ENCODE assay signal across 17 mouse cellular contexts in genomic region chr6:121105726-121106125, GRCm38 (mm10). TPM values are rescaled to one million over a fixed set of nuclear protein-coding genes. Genes with fewer than 3 reads are reported as not detected.
DNase-seq lines count a peak whose midpoint lies in the region; ATAC-seq and TF ChIP-seq lines count a peak whose summit lies in the region.
"Had no signal": no experiment of that assay in that cellular context is flagged by ENCODE, and none has a peak within 500 bp of the region (broad histone marks: within the 10 kb centered on the region; RNA-seq: fewer than 3 reads in every experiment).

No protein-coding gene starts in this region.

- no peak overlapping the region for H3K9ac ChIP-seq in hindbrain, embryonic 16.5 days (ENCODE audit: low read depth, low read length)
- H3K9ac ChIP-seq: embryonic facial prominence, embryonic 15.5 days; hindbrain, embryonic 12.5 days; intestine, embryonic 15.5 days had no signal

- DNase-seq in frontal cortex, postnatal 14 days (ENCODE audit: low spot score in 2 of 2), result no peak
- DNase-seq in hindbrain, embryonic 10.5 days (ENCODE audit: low spot score), result no peak
- DNase-seq in left cerebral cortex, adult 2 months (ENCODE audit: extremely low spot score in 1 of 2, low spot score in 2 of 2), result no peak
- DNase-seq in left cerebral cortex, adult 11 months (ENCODE audit: low spot score), result no peak
- DNase-seq in adrenal gland, adult 2 months, result no peak
- DNase-seq: adrenal gland, postnatal 14 days; cerebellum, adult 2 months; gastrocnemius, postnatal 14 days; heart, postnatal 10 days had no signal

- no peak overlapping the region for H3K4me2 ChIP-seq in hindbrain, embryonic 16.5 days (ENCODE audit: low read length)
- H3K4me2 ChIP-seq: embryonic facial prominence, embryonic 15.5 days; hindbrain, embryonic 12.5 days; intestine, embryonic 15.5 days had no signal

- intact Hi-C loops in left cerebral cortex, adult 2 months (cut with DNase I), result loop anchor here (5.0 kb wide), 1 partner anchor 78 kb away; no protein-coding TSS in a partner anchor

- no peaks in the 10 kb centered on the region for H3K9me3 ChIP-seq in hindbrain, embryonic 10.5 days
- no peaks in the 10 kb centered on the region for H3K9me3 ChIP-seq in hindbrain, embryonic 16.5 days (ENCODE audit: control insufficient read depth, low read length)
- H3K9me3 ChIP-seq: embryonic facial prominence, embryonic 15.5 days; forebrain, embryonic 10.5 days; hindbrain, embryonic 12.5 days; intestine, embryonic 15.5 days had no signal

- H3K27ac ChIP-seq in hindbrain, embryonic 10.5 days, result 0 out of 2 replicates have a peak overlapping the region, but pooled peaks have one; percentile 5
- no peak overlapping the region for H3K27ac ChIP-seq in hindbrain, embryonic 16.5 days (ENCODE audit: low read depth, low read length)
- H3K27ac ChIP-seq in left cerebral cortex, adult 2 months, result peak overlapping the region; percentile 24; the same call in 1 of the 2 replicates
- H3K27ac ChIP-seq: embryonic facial prominence, embryonic 15.5 days; hindbrain, embryonic 12.5 days; intestine, embryonic 15.5 days had no signal

- no peak overlapping the region for H3K4me3 ChIP-seq in hindbrain, embryonic 10.5 days
- no peak overlapping the region for H3K4me3 ChIP-seq in hindbrain, embryonic 16.5 days (ENCODE audit: low read length)
- no peak overlapping the region for H3K4me3 ChIP-seq in left cerebral cortex, adult 2 months
- H3K4me3 ChIP-seq: embryonic facial prominence, embryonic 15.5 days; erythroblast, embryonic 14.5 days; forebrain, embryonic 10.5 days; hindbrain, embryonic 12.5 days; intestine, embryonic 15.5 days had no signal

- H3K36me3 ChIP-seq in hindbrain, embryonic 10.5 days, result peaks cover 30% of the 10 kb centered on the region
- no peaks in the 10 kb centered on the region for H3K36me3 ChIP-seq in hindbrain, embryonic 16.5 days (ENCODE audit: control insufficient read depth, insufficient read depth, low read length)
- H3K36me3 ChIP-seq: embryonic facial prominence, embryonic 15.5 days; intestine, embryonic 15.5 days had no signal

- H3K27me3 ChIP-seq in hindbrain, embryonic 10.5 days (ENCODE audit: insufficient read depth, poor library complexity, severe bottlenecking), result no peaks in the 10 kb centered on the region
- no peaks in the 10 kb centered on the region for H3K27me3 ChIP-seq in hindbrain, embryonic 16.5 days (replicated peaks; ENCODE audit: control insufficient read depth, insufficient read depth, low read length)
- H3K27me3 ChIP-seq: embryonic facial prominence, embryonic 15.5 days; hindbrain, embryonic 12.5 days; intestine, embryonic 15.5 days had no signal

- peak; percentile 17; the same call in 1 of the 2 replicates for ATAC-seq in frontal cortex, adult (ENCODE audit: low TSS enrichment)
- ATAC-seq in hindbrain, embryonic 16.5 days, result no peak
- ATAC-seq: forebrain, embryonic 14.5 days; intestine, embryonic 15.5 days had no signal

- no peak for TF ChIP-seq CTCF in left cerebral cortex, adult 2 months (IDR thresholded peaks at IDR 0.05)

- peaks cover 53% of the 10 kb centered on the region for H3K4me1 ChIP-seq in hindbrain, embryonic 10.5 days (replicated peaks)
- peaks cover 26% of the 10 kb centered on the region for H3K4me1 ChIP-seq in hindbrain, embryonic 16.5 days (ENCODE audit: control insufficient read depth, insufficient read depth, low read depth, low read length)

- 59% methylated on average over 4 of the region's 4 CpGs for WGBS in hindbrain, embryonic 10.5 days
- 49% methylated on average over 4 of the region's 4 CpGs for WGBS in hindbrain, embryonic 16.5 days

RNA-seq across cellular contexts. Expression of gene Mical3, which starts 25.1 kb away (rescaled TPM):
- 10.3 and 11.8 TPM in 2 replicates for polyA plus RNA-seq in hindbrain, embryonic 10.5 days (2016; fragmentation: Nextera tagmentation; extraction: Ambion mirVana)
- polyA plus RNA-seq in hindbrain, embryonic 16.5 days (2015; fragmentation: Nextera tagmentation; extraction: Ambion mirVana), result 31.4 and 32.9 TPM in 2 replicates
- total RNA-seq in left cerebral cortex, adult 2 months (2021), result 100 to 1,000 TPM; 127 to 141 TPM
- total RNA-seq in adrenal gland, adult 2 months (2021), result 10 to 100 TPM; 34.0 to 44.3 TPM
- polyA plus RNA-seq in adrenal gland, adult 2 months (2012; rRNA removed), result 17.5 and 19.9 TPM in 2 replicates
